Mouse (Mus musculus) E14TG2a.4 (cell line): Measurements from ENCODE around the gene Slc12a9.

ENCODE experiments used
- H3K27me3 ChIP-seq: 2 replicates; pipeline ENCODE4 v1.6.1; 2014; ENCODE audit warnings: low read length, control low read depth; ENCODE audit not compliant: insufficient read depth
- H3K36me3 ChIP-seq: 2 replicates; pipeline ENCODE4 v1.6.1; 2014; ENCODE audit warnings: low read length, control low read depth; ENCODE audit not compliant: insufficient read depth
- H3K4me1 ChIP-seq: replicated peaks from 2 replicates; pipeline ENCODE4 v1.6.1; 2014; ENCODE audit warnings: low read depth, low read length, control low read depth
- H3K4me3 ChIP-seq: replicated peaks from 2 replicates; pipeline ENCODE4 v1.5.1; 2014; ENCODE audit warnings: mild to moderate bottlenecking, low read length
- H3K9me3 ChIP-seq: 2 replicates; pipeline ENCODE4 v1.6.1; 2014; ENCODE audit warnings: low read length, control low read depth
- CTCF ChIP-seq: conservative IDR thresholded peaks from 2 replicates; pipeline ENCODE4 v1.5.1; 2014; ENCODE audit warnings: low read length
- NANOG ChIP-seq: IDR thresholded peaks from 2 replicates; pipeline ENCODE4 v1.6.1; 2014; ENCODE audit warnings: borderline replicate concordance, low read length, mixed read lengths
- POU5F1 ChIP-seq: IDR thresholded peaks from 2 replicates; pipeline ENCODE4 v1.6.1; 2014; ENCODE audit warnings: low read length, borderline replicate concordance

Gene Slc12a9

DNA sequence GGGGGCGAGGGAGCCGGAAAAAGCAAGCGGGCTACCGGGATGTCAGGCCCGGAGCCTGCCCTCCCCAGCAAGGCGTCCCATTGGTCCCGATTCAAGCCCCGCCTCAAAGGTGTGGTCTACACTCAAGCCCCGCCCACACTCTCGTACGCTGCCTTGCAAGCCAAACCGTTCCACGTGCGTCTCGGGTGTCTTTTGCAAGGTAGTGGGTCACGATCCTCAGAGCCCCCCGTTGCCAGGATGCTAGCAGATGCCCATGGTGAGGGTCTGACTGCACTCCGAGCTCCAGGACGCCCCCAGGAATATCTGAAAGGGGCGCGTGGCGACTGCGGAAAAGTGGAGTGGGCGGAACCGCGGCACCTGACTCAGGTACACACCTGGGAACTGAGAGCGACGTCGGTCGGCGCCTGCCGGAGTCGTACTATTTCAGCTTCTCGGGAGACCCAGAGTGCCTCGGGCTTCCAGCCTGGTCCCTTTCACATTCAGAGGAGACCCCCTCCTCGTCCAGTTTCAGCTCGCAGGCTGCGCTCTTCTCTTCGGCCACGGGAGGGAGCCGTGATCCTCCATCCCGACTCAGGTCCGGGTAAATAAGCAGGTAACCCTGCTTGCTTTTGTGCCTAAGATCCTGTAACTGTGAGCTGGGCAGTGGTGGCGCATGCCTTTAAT, at the start of gene Slc12a9:
Gene Slc12a9 (minus strand): TSS at position 86 of the 663 bp plus-strand sequence.
- TF ChIP-seq POU5F1 (no peak), CTCF (peak; percentile 63), NANOG (no peak)
- no peaks in the 10 kb centered on the region for H3K27me3 ChIP-seq
- peaks cover 52% of the 10 kb centered on the region for H3K4me1 ChIP-seq
- H3K9me3 ChIP-seq: no peaks in the 10 kb centered on the region
- peaks cover 8% of the 10 kb centered on the region for H3K36me3 ChIP-seq
- peak within 1 kb of the TSS; percentile 94 for H3K4me3 ChIP-seq

DNA sequence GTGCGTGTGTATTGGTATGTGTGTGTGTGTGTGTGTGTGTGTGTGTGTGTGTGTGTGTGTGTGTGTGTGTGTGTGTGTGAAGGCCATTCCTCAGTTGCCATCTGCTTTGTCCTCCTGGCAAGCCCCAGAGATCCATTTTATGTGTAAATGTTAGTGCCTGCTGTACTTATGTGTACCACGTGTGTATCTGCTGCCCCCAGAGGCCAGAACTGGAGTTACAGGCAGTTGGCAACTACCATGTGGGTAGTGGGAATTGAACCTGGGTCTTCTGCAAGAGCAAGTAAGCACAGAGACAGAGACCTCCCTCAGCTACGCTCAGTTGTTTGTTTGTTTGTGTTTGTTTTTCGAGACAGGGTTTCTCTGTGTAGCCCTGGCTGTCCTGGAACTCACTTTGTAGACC, 47.8 kb upstream of the Slc12a9 start:
- TF ChIP-seq NANOG: no peak
- TF ChIP-seq CTCF: peak; percentile 71
- Histone ChIP-seq H3K36me3 (no peaks in the 10 kb centered on the region), H3K9me3 (no peaks in the 10 kb centered on the region), H3K27me3 (peaks cover 5% of the 10 kb centered on the region; the same call in 1 of the 2 replicates), H3K4me1 (peaks cover 49% of the 10 kb centered on the region), H3K4me3 (no peak overlapping the region)

DNA sequence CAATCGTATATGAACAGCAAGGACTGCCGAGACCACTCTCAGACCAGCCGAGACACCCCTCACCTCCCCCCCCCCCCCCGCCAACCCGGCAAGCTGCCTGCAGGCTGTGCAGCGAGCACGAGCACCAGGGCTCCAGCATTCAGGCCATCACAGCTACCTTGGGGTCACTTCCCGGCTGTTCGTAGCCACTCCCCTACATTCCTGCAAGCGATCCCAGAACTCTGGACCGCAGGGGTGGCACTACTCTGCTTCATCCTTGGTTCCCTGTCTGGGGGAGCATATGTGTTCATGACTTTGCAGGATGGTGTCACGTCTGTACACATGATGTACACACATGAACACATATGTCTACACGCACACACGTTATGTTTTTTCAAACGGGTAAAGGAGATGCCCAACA, 44.2 kb upstream of the Slc12a9 start:
- TF ChIP-seq CTCF (no peak), NANOG (no peak), POU5F1 (no peak)
- Histone ChIP-seq H3K36me3 (peaks cover 30% of the 10 kb centered on the region), H3K9me3 (no peaks in the 10 kb centered on the region), H3K4me1 (peaks cover 79% of the 10 kb centered on the region), H3K27me3 (0 out of 2 replicates have a peak, but pooled peaks cover 2% of the 10 kb centered on the region), H3K4me3 (no peak overlapping the region)

DNA sequence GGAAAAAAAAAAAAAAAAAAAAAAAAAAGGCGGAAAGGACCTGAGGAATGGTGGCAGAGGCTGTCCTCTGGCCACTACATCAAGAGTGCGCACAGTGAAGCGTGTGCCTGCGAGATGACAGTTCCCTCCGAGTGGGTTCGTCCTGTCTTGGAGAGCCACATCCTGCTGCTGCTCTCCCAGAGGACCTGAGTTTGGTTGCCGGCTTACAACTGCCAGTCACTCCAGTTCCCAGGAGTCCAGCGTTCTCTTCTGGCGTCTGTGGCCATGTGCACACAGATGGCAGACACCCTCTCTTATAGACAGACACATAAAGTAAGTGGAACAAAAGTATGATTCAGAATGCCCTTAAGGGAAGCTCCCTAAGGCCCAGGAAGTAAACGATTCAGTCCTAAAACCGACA, 43.8 kb upstream of the Slc12a9 start:
- Histone ChIP-seq H3K9me3 (no peaks in the 10 kb centered on the region), H3K27me3 (0 out of 2 replicates have a peak, but pooled peaks cover 2% of the 10 kb centered on the region), H3K4me1 (peaks cover 82% of the 10 kb centered on the region), H3K36me3 (peaks cover 34% of the 10 kb centered on the region), H3K4me3 (no peak overlapping the region)
- TF ChIP-seq POU5F1: no peak
- TF ChIP-seq CTCF: no peak
- TF ChIP-seq NANOG: no peak

DNA sequence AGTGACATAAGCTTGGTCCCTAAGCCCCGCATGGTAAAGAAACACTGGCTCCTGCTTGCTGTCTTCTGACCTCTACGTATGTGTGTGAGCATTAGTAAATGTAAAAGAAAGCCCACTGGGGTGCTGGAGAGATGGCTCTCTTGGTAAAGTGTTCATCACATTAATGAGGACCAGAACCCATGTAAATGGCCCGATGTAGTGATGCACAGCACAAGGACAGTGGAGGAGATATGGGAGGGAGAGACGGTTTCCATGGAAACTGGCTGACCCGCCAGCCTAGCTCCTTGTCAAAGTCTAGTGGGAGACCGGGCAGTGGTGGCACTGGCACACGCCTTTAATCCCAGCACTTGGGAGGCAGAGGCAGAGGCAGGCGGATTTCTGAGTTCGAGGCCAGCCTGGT, 43.3 kb upstream of the Slc12a9 start:
- Histone ChIP-seq H3K36me3 (peaks cover 39% of the 10 kb centered on the region), H3K4me1 (peaks cover 82% of the 10 kb centered on the region), H3K27me3 (0 out of 2 replicates have a peak, but pooled peaks cover 2% of the 10 kb centered on the region), H3K4me3 (no peak overlapping the region), H3K9me3 (no peaks in the 10 kb centered on the region)
- no peak for TF ChIP-seq NANOG
- TF ChIP-seq CTCF: no peak
- no peak for TF ChIP-seq POU5F1

DNA sequence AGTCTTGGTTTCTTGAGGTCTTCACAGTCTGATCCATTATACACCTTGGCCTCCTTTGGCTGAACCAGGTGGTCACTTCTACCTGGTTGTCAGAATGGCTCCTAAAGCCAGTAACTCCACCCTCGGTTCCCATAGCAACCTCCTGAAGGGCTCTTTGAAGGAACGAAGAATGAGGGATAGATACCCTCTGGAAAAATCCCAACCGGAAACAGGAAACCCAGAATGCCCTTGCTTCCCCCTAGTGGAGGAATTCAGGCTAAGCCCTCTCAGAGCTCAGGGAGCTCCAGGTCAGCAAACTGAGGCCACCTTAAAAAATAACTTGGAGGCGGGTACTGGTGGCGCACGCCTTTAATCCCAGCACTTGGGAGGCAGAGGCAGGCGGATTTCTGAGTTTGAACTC, 42.8 kb upstream of the Slc12a9 start:
- TF ChIP-seq CTCF: peak; percentile 69
- no peak for TF ChIP-seq POU5F1
- H3K27me3 ChIP-seq: 0 out of 2 replicates have a peak, but pooled peaks cover 2% of the 10 kb centered on the region
- 0 out of 2 replicates have a peak overlapping the region, but pooled peaks have one; percentile 39 for H3K4me3 ChIP-seq
- no peaks in the 10 kb centered on the region for H3K9me3 ChIP-seq
- H3K36me3 ChIP-seq: peaks cover 44% of the 10 kb centered on the region
- H3K4me1 ChIP-seq: peaks cover 79% of the 10 kb centered on the region

DNA sequence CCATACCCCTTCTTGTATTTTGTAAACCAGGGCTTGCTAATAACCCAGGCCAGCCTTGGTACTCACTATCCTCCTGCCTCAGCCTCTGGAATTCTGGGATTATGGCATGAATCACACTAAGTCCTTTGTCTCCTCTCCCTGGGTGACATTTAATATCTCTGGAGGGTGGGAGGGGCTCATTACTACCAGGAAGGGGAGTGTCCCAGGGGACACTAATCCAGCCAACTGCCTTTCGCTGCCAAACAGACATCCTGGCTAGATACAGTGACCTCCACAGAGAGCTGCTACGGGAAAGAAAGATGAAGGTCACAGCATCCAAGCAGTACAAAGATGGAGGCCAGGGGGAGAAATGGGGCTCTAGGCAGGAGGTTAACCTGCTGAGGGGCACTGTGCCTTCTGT, 42.2 kb upstream of the Slc12a9 start:
- Histone ChIP-seq H3K9me3 (no peaks in the 10 kb centered on the region), H3K27me3 (0 out of 2 replicates have a peak, but pooled peaks cover 2% of the 10 kb centered on the region), H3K36me3 (peaks cover 50% of the 10 kb centered on the region), H3K4me1 (peaks cover 80% of the 10 kb centered on the region), H3K4me3 (peak overlapping the region; percentile 39)
- TF ChIP-seq POU5F1 (no peak), CTCF (no peak), NANOG (no peak)

DNA sequence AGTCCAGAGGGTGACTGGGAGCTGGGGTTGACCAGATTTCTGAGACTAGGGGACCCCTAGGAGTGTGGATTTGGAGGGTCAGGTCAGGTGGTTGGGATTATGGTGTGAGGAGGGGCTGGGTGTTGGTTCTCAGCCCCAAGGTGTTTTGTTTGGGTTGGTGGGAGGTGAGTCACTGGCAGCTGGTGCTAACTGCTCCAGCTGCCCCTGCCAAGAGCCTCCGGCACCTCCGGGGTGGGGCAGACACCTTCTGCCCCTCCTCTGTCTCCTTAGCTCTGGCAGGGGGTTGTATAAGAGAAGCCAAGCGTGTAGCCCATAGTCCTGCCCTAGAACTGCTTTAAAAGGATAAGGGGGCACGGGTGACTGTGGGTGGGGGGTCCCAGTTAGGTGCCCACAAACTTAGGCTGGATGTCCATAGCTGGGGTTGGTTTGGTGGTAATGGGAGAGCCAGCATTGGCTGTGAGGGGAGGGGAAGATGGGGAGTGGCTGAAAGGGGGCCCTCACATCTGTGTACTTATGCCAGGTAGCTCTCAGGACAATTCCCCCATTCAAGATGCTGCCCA, 41.2 kb upstream of the Slc12a9 start:
- TF ChIP-seq CTCF (no peak), POU5F1 (no peak), NANOG (no peak)
- Histone ChIP-seq H3K9me3 (no peaks in the 10 kb centered on the region), H3K4me3 (peak overlapping the region; percentile 39; the same call in 1 of the 2 replicates), H3K36me3 (peaks cover 60% of the 10 kb centered on the region), H3K4me1 (peaks cover 88% of the 10 kb centered on the region), H3K27me3 (0 out of 2 replicates have a peak, but pooled peaks cover 2% of the 10 kb centered on the region)
